Mouse (Mus musculus) lung, postnatal 0 days (tissue): ENCODE data around the gene Usp48.

Source experiments
- CTCF ChIP-seq: IDR thresholded peaks from 2 replicates; pipeline ENCODE4 v1.5.1; 2016; ENCODE audit warnings: antibody characterized with exemption, mild to moderate bottlenecking
- EP300 ChIP-seq: IDR thresholded peaks from 2 replicates; pipeline ENCODE4 v1.6.1; 2016; ENCODE audit warnings: antibody characterized with exemption, mild to moderate bottlenecking, control low read depth

DNA sequence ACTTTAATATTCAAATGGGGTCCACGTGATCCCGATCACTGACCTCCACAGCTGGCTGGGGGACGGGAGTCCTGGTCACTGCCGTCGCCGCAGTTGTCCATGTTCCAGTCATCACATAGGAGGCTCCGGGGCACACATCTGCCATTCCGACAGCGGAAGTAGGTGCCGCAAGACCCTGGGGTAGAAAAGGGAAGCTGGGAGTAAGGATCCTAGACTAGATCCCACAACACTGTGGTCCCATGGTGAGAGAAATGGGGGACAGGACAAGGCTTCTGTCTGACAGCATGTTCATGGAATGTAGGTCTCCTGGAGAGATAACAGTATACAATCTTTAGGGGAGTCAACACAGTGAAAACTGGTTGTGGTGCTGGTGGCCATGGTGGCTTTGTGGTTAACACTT lies 19.1 kb upstream of the Usp48 start, which contains the start of gene Ldlrad2:
- TF ChIP-seq CTCF (no peak), EP300 (no peak)
